In the genomic region with DNA sequence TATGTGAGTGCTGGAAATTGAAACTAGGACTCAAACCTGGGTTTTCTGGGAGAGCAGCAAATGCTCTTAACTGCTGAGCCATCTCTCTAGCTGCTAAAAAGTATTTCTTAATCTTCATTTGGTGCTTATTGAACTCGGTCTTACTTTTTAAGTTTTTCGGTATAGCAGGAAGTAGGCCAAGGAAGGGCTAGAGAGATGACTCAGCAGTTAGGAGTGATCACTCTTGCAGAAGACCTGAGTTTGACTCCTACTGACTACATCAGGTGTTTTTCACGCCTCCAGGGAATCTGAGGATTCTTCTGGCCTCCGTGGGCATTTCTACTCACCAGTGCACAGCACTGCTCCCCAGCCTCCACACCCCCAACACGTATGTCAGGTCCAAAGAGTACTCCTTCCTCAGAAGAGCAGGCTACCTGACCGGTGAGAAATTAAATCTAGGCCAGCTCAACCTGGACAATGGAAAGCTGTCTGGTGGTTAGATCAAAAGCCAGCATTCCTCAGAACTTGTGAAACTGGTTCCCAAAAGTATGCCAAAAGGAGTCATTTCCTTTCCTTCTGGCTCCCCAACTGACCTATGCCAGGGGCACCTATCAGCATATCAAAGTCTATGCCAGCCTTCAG, we compare ENCODE assay signal across 18 mouse cellular contexts. TPM values are rescaled to one million over a fixed set of nuclear protein-coding genes. Genes with fewer than 3 reads are reported as not detected.
DNase-seq lines count a peak whose midpoint lies in the region; ATAC-seq and TF ChIP-seq lines count a peak whose summit lies in the region.
"Had no signal": no experiment of that assay in that cellular context is flagged by ENCODE, and none has a peak within 500 bp of the region (broad histone marks: within the 10 kb centered on the region; RNA-seq: fewer than 3 reads in every experiment).

No protein-coding gene starts in this region.

- no peak overlapping the region for H3K9ac ChIP-seq in lung, embryonic 16.5 days (ENCODE audit: low read length)
- H3K9ac ChIP-seq in CH12.LX (ENCODE audit: insufficient read depth, low read depth) = no peak overlapping the region
- H3K9ac ChIP-seq: hindbrain, embryonic 14.5 days; limb, embryonic 15.5 days; liver, postnatal 0 days; neural tube, embryonic 13.5 days had no signal

- H3K36me3 ChIP-seq in lung, embryonic 16.5 days (ENCODE audit: control insufficient read depth, insufficient read depth, low read length) = no peaks in the 10 kb centered on the region
- H3K36me3 ChIP-seq in CH12.LX (replicated peaks in 1 of 2; ENCODE audit: control insufficient read depth in 1 of 2, insufficient read depth in 1 of 2, low read length in 1 of 2) (no peaks in the 10 kb centered on the region), macrophage (ENCODE audit: inconsistent target) (no peaks in the 10 kb centered on the region)
- H3K36me3 ChIP-seq: limb, embryonic 15.5 days; midbrain, embryonic 10.5 days; neural tube, embryonic 13.5 days had no signal

- H3K79me2 ChIP-seq in CH12.LX (replicated peaks; ENCODE audit: control insufficient read depth, extremely low read depth, insufficient read depth, poor library complexity, severe bottlenecking) (no peaks in the 10 kb centered on the region), macrophage (ENCODE audit: inconsistent target) (no peaks in the 10 kb centered on the region)

- in situ Hi-C loops in CH12.LX (cut with MboI; ENCODE audit: low pct_ligation_motif_present, low pct_unique_long_range_greater_than_20kb, low sequenced_read_pairs) = no loop called here

- no peak for TF ChIP-seq CTCF in CH12.LX (conservative IDR thresholded peaks at IDR 0.05 in 1 of 2, IDR thresholded peaks at IDR 0.05 in 1 of 2; ENCODE audit: low read depth in 2 of 2, low read length in 2 of 2)

- DNase-seq in lung, postnatal 14 days = no peak
- DNase-seq in 416B (ENCODE audit: low read depth) (peak; percentile 61), CH12.LX (ENCODE audit: extremely low read depth) (peak; percentile 6)
- no peak for DNase-seq in cerebellum, adult 11-12 months
- no peak for DNase-seq in c-Kit-positive CD71-positive TER-119-positive erythroid progenitor cells, embryonic 14.5 days (ENCODE audit: low spot score)
- DNase-seq: adrenal gland, postnatal 14 days; cerebellum, postnatal 10 days; gastrocnemius, postnatal 10 days; liver, postnatal 0 days; right cerebral cortex, postnatal 14 days had no signal

- H3K4me3 ChIP-seq in lung, embryonic 16.5 days (ENCODE audit: low read length) = no peak overlapping the region
- no peak overlapping the region for H3K4me3 ChIP-seq in CH12.LX (replicated peaks in 1 of 3; ENCODE audit: low read depth in 2 of 3, low read length in 2 of 3, poor library complexity in 1 of 3)
- H3K4me3 ChIP-seq in macrophage (ENCODE audit: inconsistent target) = no peak overlapping the region
- H3K4me3 ChIP-seq: limb, embryonic 15.5 days; midbrain, embryonic 10.5 days; neural tube, embryonic 13.5 days had no signal

- H3K9me3 ChIP-seq in lung, embryonic 16.5 days (ENCODE audit: control insufficient read depth, low read length) = no peaks in the 10 kb centered on the region; the same call in 1 of the 2 replicates
- peaks cover 5% of the 10 kb centered on the region for H3K9me3 ChIP-seq in CH12.LX (replicated peaks; ENCODE audit: low read length)
- H3K9me3 ChIP-seq: limb, embryonic 15.5 days; midbrain, embryonic 10.5 days; neural tube, embryonic 13.5 days had no signal

- TF ChIP-seq EP300 in CH12.LX (IDR thresholded peaks at IDR 0.05; ENCODE audit: low read length) = 0 out of 2 replicates have a peak, but pooled peaks have one; percentile 14

- dilution Hi-C loops in CH12.LX (cut with MboI; ENCODE audit: extremely low pct_ligation_motif_present, extremely low pct_unique_long_range_greater_than_20kb, low sequenced_read_pairs) = no loop called here

- ATAC-seq in lung, embryonic 16.5 days (ENCODE audit: low read depth) = peak; percentile 56; the same call in 1 of the 2 replicates
- ATAC-seq: intestine, postnatal 0 days; liver, postnatal 0 days had no signal

- no peak overlapping the region for H3K4me2 ChIP-seq in lung, embryonic 16.5 days (ENCODE audit: low read depth, low read length)
- no peak overlapping the region for H3K4me2 ChIP-seq in CH12.LX (ENCODE audit: insufficient read depth, low read depth, poor library complexity, severe bottlenecking)
- H3K4me2 ChIP-seq: heart, embryonic 11.5 days; hindbrain, embryonic 14.5 days; limb, embryonic 15.5 days; neural tube, embryonic 13.5 days had no signal

- H3K27ac ChIP-seq in lung, embryonic 16.5 days (ENCODE audit: low read length) = peak overlapping the region; percentile 80
- H3K27ac ChIP-seq in CH12.LX (ENCODE audit: insufficient read depth, low read depth) (no peak overlapping the region), macrophage (0 out of 2 replicates have a peak overlapping the region, but pooled peaks have one; percentile 0)
- H3K27ac ChIP-seq: hindbrain, embryonic 14.5 days; limb, embryonic 15.5 days; midbrain, embryonic 10.5 days; neural tube, embryonic 13.5 days had no signal

- H3K4me1 ChIP-seq in lung, embryonic 16.5 days (replicated peaks; ENCODE audit: control insufficient read depth, insufficient read depth, low read length) = no peaks in the 10 kb centered on the region; the same call in 1 of the 2 replicates
- H3K4me1 ChIP-seq in CH12.LX (ENCODE audit: control insufficient read depth in 1 of 2, insufficient read depth in 2 of 2) = peaks cover 16 to 37% of the 10 kb centered on the region in 2 experiments
- H3K4me1 ChIP-seq: limb, embryonic 15.5 days; neural tube, embryonic 13.5 days had no signal

- no peak for TF ChIP-seq RAD21 in CH12.LX (IDR thresholded peaks at IDR 0.05; ENCODE audit: low read depth, low read length)

- 63% methylated on average over 6 of the region's 6 CpGs for WGBS in lung, embryonic 16.5 days
- WGBS in macrophage (ENCODE audit: missing documents) = 56% methylated on average over 6 of the region's 6 CpGs

- TF ChIP-seq POLR2A in CH12.LX (IDR thresholded peaks at IDR 0.05; ENCODE audit: low read depth, low read length) = no peak

- no peaks in the 10 kb centered on the region for H3K27me3 ChIP-seq in lung, embryonic 16.5 days (ENCODE audit: control insufficient read depth, insufficient read depth, low read depth, low read length)
- no peaks in the 10 kb centered on the region for H3K27me3 ChIP-seq in CH12.LX (replicated peaks)
- H3K27me3 ChIP-seq: limb, embryonic 15.5 days; neural tube, embryonic 13.5 days had no signal

TF ChIP-seq in CH12.LX, 34 proteins besides CTCF, POLR2A, EP300 and RAD21:
- no peak for TF ChIP-seq NELFE (IDR thresholded peaks at IDR 0.05; ENCODE audit: low read depth, low read length)
- no peak for TF ChIP-seq MEF2A (IDR thresholded peaks at IDR 0.05; ENCODE audit: borderline replicate concordance, low read depth, low read length)
- TF ChIP-seq IRF4 (IDR thresholded peaks at IDR 0.05; ENCODE audit: low read depth, low read length) = 0 out of 2 replicates have a peak, but pooled peaks have one; percentile 11
- no peak for TF ChIP-seq MAX (IDR thresholded peaks at IDR 0.05; ENCODE audit: low read length)
- no peak for TF ChIP-seq TCF12 (IDR thresholded peaks at IDR 0.05; ENCODE audit: low read depth, low read length)
- TF ChIP-seq SMC3 (IDR thresholded peaks at IDR 0.05; ENCODE audit: low read depth, low read length) = no peak
- no peak for TF ChIP-seq JUN (IDR thresholded peaks at IDR 0.05; ENCODE audit: insufficient read depth, low read depth, low read length)
- TF ChIP-seq MAFK (IDR thresholded peaks at IDR 0.05; ENCODE audit: insufficient replicate concordance, low read length) = peak; percentile 90
- TF ChIP-seq ZNF384 (IDR thresholded peaks at IDR 0.05; ENCODE audit: low read depth, low read length) = no peak
- no peak for TF ChIP-seq ZMIZ1 (IDR thresholded peaks at IDR 0.05; ENCODE audit: low read depth, low read length)
- no peak for TF ChIP-seq PAX5 (IDR thresholded peaks at IDR 0.05; ENCODE audit: low read length)

RNA-seq across cellular contexts. Expression of a gene that starts 11.9 kb away (rescaled TPM):
- polyA plus RNA-seq in lung, embryonic 16.5 days (2015; fragmentation: Nextera tagmentation; extraction: Ambion mirVana) = 8.6 and 9.9 TPM in 2 replicates
- total RNA-seq in CH12.LX (2012; rRNA removed) (5.1 and 6.1 TPM in 2 replicates), CH12.LX (2014; rRNA removed) (4.1 and 5.0 TPM in 2 replicates)
- polyA plus RNA-seq in CH12.LX (2012; ENCODE audit: insufficient read length, low read depth) (1.4 and 1.6 TPM in 2 replicates), macrophage (2018) (10.8 to 18.9 TPM (median 18.4 TPM) in 3 replicates)
- total RNA-seq in macrophage (2018; cell fraction: chromatin; rRNA removed) = 10 to 100 TPM; 15.2 to 52.3 (median 33.6) TPM
- 10 to 100 TPM; 11.5 to 16.3 (median 13.2) TPM for total RNA-seq in macrophage (2018; cell fraction: cytosol; rRNA removed)
- total RNA-seq in macrophage (2018; cell fraction: nucleus; rRNA removed) = 10 to 100 TPM; 20.6 to 50.5 (median 30.7) TPM

Comparison
In these comparisons a context has a peak if more than half of its experiments do, and no peak if none do; other contexts are left out.
1. DNase-seq: peak in 416B (single experiment) and CH12.LX (single experiment); none in lung, postnatal 14 days (single experiment), cerebellum, adult 11-12 months (single experiment) and c-Kit-positive CD71-positive TER-119-positive erythroid progenitor cells, embryonic 14.5 days (single experiment).